Mouse (Mus musculus): ENCODE results near the gene Cherp. TPM values are rescaled to one million over a fixed set of nuclear protein-coding genes. Genes with fewer than 3 reads are reported as not detected.

Cherp gene
- total and polyA plus RNA-seq, 3 experiments, result 8.9 to 80.4 (median 18.1) TPM

GRCm38 (mm10) chr8:72421362-72422335, 53.4 kb downstream of the Cherp start, which contains the start of gene Eps15l1 (continued):
- TF ChIP-seq CHD2 (IDR thresholded peaks at IDR 0.05; ENCODE audit: low read length) (0 out of 2 replicates have a peak, but pooled peaks have one; percentile 15), SIN3A (IDR thresholded peaks at IDR 0.05; ENCODE audit: low read length) (peak; percentile 55; the same call in 1 of the 2 replicates), IRF4 (IDR thresholded peaks at IDR 0.05; ENCODE audit: low read depth, low read length) (no peak; the same call in 1 of the 2 replicates), ELF1 (IDR thresholded peaks at IDR 0.05; ENCODE audit: low read depth, low read length) (peak; percentile 53; the same call in 1 of the 2 replicates), ZNF384 (IDR thresholded peaks at IDR 0.05; ENCODE audit: low read depth, low read length) (no peak), EP300 (IDR thresholded peaks at IDR 0.05; ENCODE audit: low read length) (0 out of 2 replicates have a peak, but pooled peaks have one; percentile 25), POLR2AphosphoS2 (IDR thresholded peaks at IDR 0.05; ENCODE audit: low read depth, low read length) (peak; percentile 60; the same call in 1 of the 2 replicates), TCF12 (IDR thresholded peaks at IDR 0.05; ENCODE audit: low read depth, low read length) (peak; percentile 77), MEF2A (IDR thresholded peaks at IDR 0.05; ENCODE audit: borderline replicate concordance, low read depth, low read length) (peak; percentile 13; the same call in 1 of the 2 replicates), NRF1 (IDR thresholded peaks at IDR 0.05; ENCODE audit: low read depth, low read length) (peak; percentile 97)

GRCm38 (mm10) chr8:72420571-72421361, 54.3 kb downstream of the Cherp start:
- H3K9me3 ChIP-seq (replicated peaks; ENCODE audit: low read length), result no peaks in the 10 kb centered on the region
- peaks cover 0 to 37% of the 10 kb centered on the region in 2 experiments for H3K36me3 ChIP-seq (replicated peaks in 1 of 2; ENCODE audit: control insufficient read depth in 1 of 2, insufficient read depth in 1 of 2, low read length in 1 of 2)
- H3K27ac ChIP-seq (ENCODE audit: insufficient read depth, low read depth), result no peak overlapping the region
- DNase-seq (ENCODE audit: extremely low read depth), result no peak
- TF ChIP-seq NRF1 (IDR thresholded peaks at IDR 0.05; ENCODE audit: low read depth, low read length) (no peak), SIN3A (IDR thresholded peaks at IDR 0.05; ENCODE audit: low read length) (peak; percentile 2; the same call in 1 of the 2 replicates)
- H3K4me3 ChIP-seq (replicated peaks in 1 of 3; ENCODE audit: low read depth in 2 of 3, low read length in 2 of 3, poor library complexity in 1 of 3), result peak overlapping the region; percentile 58 to 84 (median 72)
- H3K4me2 ChIP-seq (ENCODE audit: insufficient read depth, low read depth, poor library complexity, severe bottlenecking), result peak overlapping the region; percentile 61
- dilution Hi-C loops (cut with MboI; ENCODE audit: extremely low pct_ligation_motif_present, extremely low pct_unique_long_range_greater_than_20kb, low sequenced_read_pairs), result no loop called here
- no peaks in the 10 kb centered on the region for H3K27me3 ChIP-seq (replicated peaks)
- H3K9ac ChIP-seq (ENCODE audit: insufficient read depth, low read depth), result peak overlapping the region; percentile 72
- in situ Hi-C loops (cut with MboI; ENCODE audit: low pct_ligation_motif_present, low pct_unique_long_range_greater_than_20kb, low sequenced_read_pairs), result no loop called here
- H3K79me2 ChIP-seq (replicated peaks; ENCODE audit: control insufficient read depth, extremely low read depth, insufficient read depth, poor library complexity, severe bottlenecking), result peaks cover 40% of the 10 kb centered on the region
- peaks cover 13 to 50% of the 10 kb centered on the region in 2 experiments for H3K4me1 ChIP-seq (ENCODE audit: control insufficient read depth in 1 of 2, insufficient read depth in 2 of 2)

- H3K9ac ChIP-seq (ENCODE audit: insufficient read depth, low read depth), result no peak overlapping the region
- H3K4me2 ChIP-seq (ENCODE audit: insufficient read depth, low read depth, poor library complexity, severe bottlenecking), result no peak overlapping the region
- H3K4me1 ChIP-seq (ENCODE audit: control insufficient read depth in 1 of 2, insufficient read depth in 2 of 2), result peaks cover 15 to 69% of the 10 kb centered on the region in 2 experiments
Measured at GRCm38 (mm10) chr8:72418073-72418472, 57.0 kb downstream of the Cherp start.

More at GRCm38 (mm10) chr8:72418073-72418472, 57.0 kb downstream of the Cherp start:
- Histone ChIP-seq H3K36me3 (replicated peaks in 1 of 2; ENCODE audit: control insufficient read depth in 1 of 2, insufficient read depth in 1 of 2, low read length in 1 of 2) (peaks cover 0 to 57% of the 10 kb centered on the region in 2 experiments), H3K79me2 (replicated peaks; ENCODE audit: control insufficient read depth, extremely low read depth, insufficient read depth, poor library complexity, severe bottlenecking) (peaks cover 52% of the 10 kb centered on the region), H3K4me3 (replicated peaks in 1 of 3; ENCODE audit: low read depth in 2 of 3, low read length in 2 of 3, poor library complexity in 1 of 3) (no peak overlapping the region), H3K9me3 (replicated peaks; ENCODE audit: low read length) (no peaks in the 10 kb centered on the region), H3K27ac (ENCODE audit: insufficient read depth, low read depth) (no peak overlapping the region), H3K27me3 (replicated peaks) (no peaks in the 10 kb centered on the region)
- dilution Hi-C loops (cut with MboI; ENCODE audit: extremely low pct_ligation_motif_present, extremely low pct_unique_long_range_greater_than_20kb, low sequenced_read_pairs) (no loop called here), in situ Hi-C loops (cut with MboI; ENCODE audit: low pct_ligation_motif_present, low pct_unique_long_range_greater_than_20kb, low sequenced_read_pairs) (no loop called here)
- TF ChIP-seq KAT2A (IDR thresholded peaks at IDR 0.05; ENCODE audit: insufficient replicate concordance, low read length) (no peak), ZNF384 (IDR thresholded peaks at IDR 0.05; ENCODE audit: low read depth, low read length) (no peak), NRF1 (IDR thresholded peaks at IDR 0.05; ENCODE audit: low read depth, low read length) (no peak), IRF4 (IDR thresholded peaks at IDR 0.05; ENCODE audit: low read depth, low read length) (no peak), MAX (IDR thresholded peaks at IDR 0.05; ENCODE audit: low read length) (no peak), MYC (IDR thresholded peaks at IDR 0.05; ENCODE audit: low read depth, low read length) (no peak), USF1 (IDR thresholded peaks at IDR 0.05; ENCODE audit: low read depth, low read length) (no peak), CTCF (conservative IDR thresholded peaks at IDR 0.05 in 1 of 2, IDR thresholded peaks at IDR 0.05 in 1 of 2; ENCODE audit: low read depth in 2 of 2, low read length in 2 of 2) (no peak), MAFK (IDR thresholded peaks at IDR 0.05; ENCODE audit: insufficient replicate concordance, low read length) (no peak), POLR2A (IDR thresholded peaks at IDR 0.05; ENCODE audit: low read depth, low read length) (no peak), HCFC1 (IDR thresholded peaks at IDR 0.05; ENCODE audit: low read depth, low read length) (no peak), ZKSCAN1 (IDR thresholded peaks at IDR 0.05; ENCODE audit: borderline replicate concordance, low read depth, low read length) (no peak), JUND (conservative IDR thresholded peaks at IDR 0.05; ENCODE audit: low read depth, low read length) (no peak), RCOR1 (conservative IDR thresholded peaks at IDR 0.05; ENCODE audit: low read depth, low read length) (no peak)
- no peak for DNase-seq (ENCODE audit: extremely low read depth)

Data from CH12.LX (cell line).